Comparison of ENCODE assay signal across 8 mouse cellular contexts in genomic region chr3:133271887-133272286, GRCm38 (mm10). TPM values are rescaled to one million over a fixed set of nuclear protein-coding genes. Genes with fewer than 3 reads are reported as not detected.
DNase-seq lines count a peak whose midpoint lies in the region; ATAC-seq and TF ChIP-seq lines count a peak whose summit lies in the region.
"Had no signal": no experiment of that assay in that cellular context is flagged by ENCODE, and none has a peak within 500 bp of the region (broad histone marks: within the 10 kb centered on the region; RNA-seq: fewer than 3 reads in every experiment).

No protein-coding gene starts in this region.

- no peaks in the 10 kb centered on the region for H3K27me3 ChIP-seq in spleen, adult 2 months (ENCODE audit: control insufficient read depth, insufficient read depth, low read length)
- H3K27me3 ChIP-seq in lung, embryonic 14.5 days (ENCODE audit: insufficient read depth, low read length) = no peaks in the 10 kb centered on the region
- H3K27me3 ChIP-seq: hindbrain, embryonic 15.5 days had no signal

- no peak overlapping the region for H3K4me3 ChIP-seq in spleen, adult 2 months (ENCODE audit: extremely low read depth, insufficient read depth, insufficient read length)
- H3K4me3 ChIP-seq in lung, embryonic 14.5 days (ENCODE audit: low read depth, low read length) = no peak overlapping the region
- H3K4me3 ChIP-seq: hindbrain, embryonic 15.5 days had no signal

- 23% methylated on average over 3 of the region's 3 CpGs for WGBS in spleen, adult 2 months
- 14% methylated on average over 3 of the region's 3 CpGs for WGBS in lung, embryonic 14.5 days

- no peak overlapping the region for H3K9ac ChIP-seq in lung, embryonic 14.5 days
- H3K9ac ChIP-seq: hindbrain, embryonic 15.5 days had no signal

- no peak for TF ChIP-seq POLR2A in spleen, adult 2 months (IDR thresholded peaks at IDR 0.05; ENCODE audit: low read depth, low read length)

- no peak for ATAC-seq in lung, embryonic 14.5 days (ENCODE audit: insufficient read depth)

- no peak overlapping the region for H3K27ac ChIP-seq in spleen, adult 2 months (ENCODE audit: insufficient read depth, low read length)
- no peak overlapping the region for H3K27ac ChIP-seq in lung, embryonic 14.5 days (ENCODE audit: low read depth)
- H3K27ac ChIP-seq: hindbrain, embryonic 15.5 days had no signal

- H3K9me3 ChIP-seq in lung, embryonic 14.5 days (ENCODE audit: low read depth, low read length) = no peaks in the 10 kb centered on the region
- H3K9me3 ChIP-seq: hindbrain, embryonic 15.5 days had no signal

- H3K36me3 ChIP-seq in spleen, adult 2 months (ENCODE audit: control insufficient read depth, insufficient read depth, low read length) = no peaks in the 10 kb centered on the region
- H3K36me3 ChIP-seq in lung, embryonic 14.5 days (ENCODE audit: insufficient read depth) = no peaks in the 10 kb centered on the region
- H3K36me3 ChIP-seq: hindbrain, embryonic 15.5 days had no signal

- H3K4me1 ChIP-seq in spleen, adult 2 months (ENCODE audit: control insufficient read depth, insufficient read depth, insufficient read length) = no peaks in the 10 kb centered on the region
- H3K4me1 ChIP-seq in lung, embryonic 14.5 days (ENCODE audit: insufficient read depth) = no peaks in the 10 kb centered on the region
- H3K4me1 ChIP-seq: hindbrain, embryonic 15.5 days had no signal

- TF ChIP-seq CTCF in spleen, adult 2 months (IDR thresholded peaks at IDR 0.05; ENCODE audit: extremely low read depth, insufficient read depth, insufficient read length, insufficient replicate concordance) = 0 out of 2 replicates have a peak, but pooled peaks have one; percentile 6
- TF ChIP-seq CTCF in lung, embryonic 14.5 days (IDR thresholded peaks at IDR 0.05; ENCODE audit: low read depth) = peak; percentile 71

- H3K4me2 ChIP-seq in lung, embryonic 14.5 days = no peak overlapping the region
- H3K4me2 ChIP-seq: hindbrain, embryonic 15.5 days had no signal

- DNase-seq in spleen, adult 2 months (ENCODE audit: low read depth in 1 of 2, low spot score in 2 of 2) = peak in 1 of 2 experiments; percentile 29
- DNase-seq in spleen, adult 12 weeks (ENCODE audit: low spot score) = no peak
- peak; percentile 75 for DNase-seq in adrenal gland, postnatal 25 days
- peak; percentile 13 for DNase-seq in fibroblast of lung, adult 2 months (ENCODE audit: low read depth)
- peak; percentile 90 to 91 for DNase-seq in kidney, postnatal 4 days
- DNase-seq in lung, embryonic 14.5 days = peak; percentile 91
- DNase-seq in spleen, postnatal 10 days (ENCODE audit: low spot score in 2 of 2) = peak; percentile 26 to 71

RNA-seq across cellular contexts. Expression of gene Arhgef38, which starts 37.1 kb away (rescaled TPM):
- not detected in 2 replicates for polyA plus RNA-seq in spleen, adult 2 months (2012; rRNA removed)
- not detected in 2 replicates for total RNA-seq in adrenal gland, postnatal 25 days (2021)
- polyA plus RNA-seq in lung, embryonic 14.5 days (2014; fragmentation: Nextera tagmentation; extraction: Ambion mirVana) = 0.89 and 1.1 TPM in 2 replicates
- polyA plus RNA-seq: hindbrain, embryonic 15.5 days had no signal

RNA-seq across cellular contexts. Expression of gene Ppa2, which starts 38.0 kb away (rescaled TPM):
- polyA plus RNA-seq in spleen, adult 2 months (2012; rRNA removed) = 14.6 and 21.2 TPM in 2 replicates
- total RNA-seq in adrenal gland, postnatal 25 days (2021) = 48.7 and 53.2 TPM in 2 replicates
- 109 TPM in 2 replicates for polyA plus RNA-seq in lung, embryonic 14.5 days (2014; fragmentation: Nextera tagmentation; extraction: Ambion mirVana)
